Mouse (Mus musculus) hindbrain, postnatal 0 days (tissue): ENCODE measurements at regions not wholly inside any gene's neighbourhood (a gene's known extent, or its start where the extent isn't known, plus 50 kb on each side); places are given as distances from the start of the nearest gene placed in this dataset.

Source experiments
- ATAC-seq: fragments of 200-750 bp; cut with Nextera tagmentation; 2 replicates; pipeline ENCODE4 v1.8.0; 2017; ENCODE audit warnings: mild to moderate bottlenecking, moderate TSS enrichment, moderate library complexity
- DNase-seq: peaks from one replicate; pipeline ENCODE4 v3.0.0-alpha.2; 2015; ENCODE audit warnings: low spot score
- H3K27ac ChIP-seq: fragments of 300-500 bp; sonication (generic); 2 replicates; pipeline ENCODE4 v1.5.1; 2014; ENCODE audit warnings: mild to moderate bottlenecking
- H3K27me3 ChIP-seq: fragments of 300-500 bp; sonication (generic); 2 replicates; pipeline ENCODE4 v1.6.1; 2014; ENCODE audit warnings: low read length, mixed read lengths; ENCODE audit not compliant: insufficient read depth
- H3K36me3 ChIP-seq: fragments of 300-500 bp; sonication (generic); 2 replicates; pipeline ENCODE4 v1.6.1; 2014; ENCODE audit warnings: low read length, mixed read lengths; ENCODE audit not compliant: insufficient read depth
- H3K4me1 ChIP-seq: fragments of 300-500 bp; sonication (generic); 2 replicates; pipeline ENCODE4 v1.6.1; 2014; ENCODE audit warnings: antibody characterized with exemption, low read length, mixed read lengths; ENCODE audit not compliant: insufficient read depth
- H3K4me2 ChIP-seq: fragments of 300-500 bp; sonication (generic); 2 replicates; pipeline ENCODE4 v1.6.1; 2014; ENCODE audit warnings: low read depth, mild to moderate bottlenecking, low read length, moderate library complexity, mixed read lengths
- H3K4me3 ChIP-seq: fragments of 300-500 bp; sonication (generic); 2 replicates; pipeline ENCODE4 v1.5.1; 2014; ENCODE audit warnings: low read length
- H3K9ac ChIP-seq: fragments of 300-500 bp; sonication (generic); replicated peaks from 2 replicates; pipeline ENCODE4 v1.6.1; 2014; ENCODE audit warnings: mild to moderate bottlenecking, low read length, moderate library complexity, mixed read lengths
- H3K9me3 ChIP-seq: fragments of 300-500 bp; sonication (generic); 2 replicates; pipeline ENCODE4 v1.6.1; 2016; ENCODE audit warnings: low read length, mixed read lengths
- CTCF ChIP-seq: IDR thresholded peaks from 2 replicates; pipeline ENCODE4 v1.5.1; 2016; ENCODE audit warnings: antibody characterized with exemption, control low read depth, low read depth
- WGBS: fragments of 180-500 bp; shearing (Covaris S2); extraction: QIAGEN DNeasy Blood & Tissue Kit; methylation state at CpG from one replicate; pipeline ENCODE4 v1.1.7; 2014; 5-methylcytosine and 5-hydroxymethylcytosine counted together

GRCm38 (mm10) chr8:6954251-6954650 lies 1706.8 kb downstream of the Efnb2 start:
- no peak for ATAC-seq
- no peak overlapping the region for H3K4me2 ChIP-seq
- H3K27ac ChIP-seq, result no peak overlapping the region
- H3K4me1 ChIP-seq, result no peaks in the 10 kb centered on the region
- no peak for TF ChIP-seq CTCF
- H3K4me3 ChIP-seq, result no peak overlapping the region
- H3K36me3 ChIP-seq, result no peaks in the 10 kb centered on the region
- 69% methylated on average over 7 of the region's 7 CpGs for WGBS
- no peak for DNase-seq
- H3K9ac ChIP-seq, result no peak overlapping the region
- H3K9me3 ChIP-seq, result no peaks in the 10 kb centered on the region
- H3K27me3 ChIP-seq, result no peaks in the 10 kb centered on the region

- no peaks in the 10 kb centered on the region for H3K4me1 ChIP-seq
- no peak overlapping the region for H3K27ac ChIP-seq
- no peaks in the 10 kb centered on the region for H3K9me3 ChIP-seq
- no peak overlapping the region for H3K4me2 ChIP-seq
- H3K36me3 ChIP-seq, result no peaks in the 10 kb centered on the region
- no peak overlapping the region for H3K4me3 ChIP-seq
- TF ChIP-seq CTCF, result no peak
- H3K9ac ChIP-seq, result no peak overlapping the region
- H3K27me3 ChIP-seq, result no peaks in the 10 kb centered on the region
- no peak for DNase-seq
- WGBS, result 77% methylated on average over 1 of the region's 1 CpGs
- no peak for ATAC-seq
Observed at GRCm38 (mm10) chr8:6922467-6922866, 1738.6 kb downstream of the Efnb2 start.

GRCm38 (mm10) chr8:6907682-6908081 lies 1753.4 kb downstream of the Efnb2 start:
- Histone ChIP-seq H3K4me3 (no peak overlapping the region), H3K4me1 (no peaks in the 10 kb centered on the region), H3K9ac (no peak overlapping the region), H3K4me2 (no peak overlapping the region), H3K36me3 (no peaks in the 10 kb centered on the region), H3K9me3 (no peaks in the 10 kb centered on the region), H3K27me3 (no peaks in the 10 kb centered on the region), H3K27ac (no peak overlapping the region)
- DNase-seq (no peak), ATAC-seq (no peak)
- WGBS, result 83% methylated on average over 3 of the region's 3 CpGs
- TF ChIP-seq CTCF, result no peak

- Histone ChIP-seq H3K4me1 (no peaks in the 10 kb centered on the region), H3K4me2 (no peak overlapping the region), H3K27ac (no peak overlapping the region), H3K9me3 (no peaks in the 10 kb centered on the region), H3K4me3 (no peak overlapping the region), H3K36me3 (no peaks in the 10 kb centered on the region), H3K9ac (no peak overlapping the region), H3K27me3 (no peaks in the 10 kb centered on the region)
- WGBS, result 77% methylated on average over 1 of the region's 1 CpGs
- TF ChIP-seq CTCF, result no peak
- no peak for ATAC-seq
- no peak for DNase-seq
Observed at GRCm38 (mm10) chr8:6891456-6891855, 1769.6 kb downstream of the Efnb2 start.

GRCm38 (mm10) chr8:6886779-6887402 lies 1774.2 kb downstream of the Efnb2 start:
- Histone ChIP-seq H3K36me3 (no peaks in the 10 kb centered on the region), H3K27ac (no peak overlapping the region), H3K9ac (no peak overlapping the region), H3K9me3 (no peaks in the 10 kb centered on the region), H3K4me2 (no peak overlapping the region), H3K4me1 (no peaks in the 10 kb centered on the region), H3K27me3 (no peaks in the 10 kb centered on the region), H3K4me3 (no peak overlapping the region)
- ATAC-seq, result no peak
- TF ChIP-seq CTCF, result no peak
- no peak for DNase-seq
- WGBS, result 90% methylated on average over 5 of the region's 5 CpGs

- ATAC-seq, result no peak
- Histone ChIP-seq H3K27me3 (no peaks in the 10 kb centered on the region), H3K4me3 (no peak overlapping the region), H3K9me3 (no peaks in the 10 kb centered on the region), H3K27ac (no peak overlapping the region), H3K36me3 (no peaks in the 10 kb centered on the region), H3K9ac (no peak overlapping the region), H3K4me2 (no peak overlapping the region), H3K4me1 (no peaks in the 10 kb centered on the region)
- DNase-seq, result no peak
- no peak for TF ChIP-seq CTCF
Observed at GRCm38 (mm10) chr8:6884828-6885227, 1776.2 kb downstream of the Efnb2 start.

- Histone ChIP-seq H3K9me3 (no peaks in the 10 kb centered on the region), H3K27ac (no peak overlapping the region), H3K36me3 (no peaks in the 10 kb centered on the region), H3K9ac (no peak overlapping the region), H3K4me3 (no peak overlapping the region), H3K4me2 (no peak overlapping the region), H3K4me1 (no peaks in the 10 kb centered on the region), H3K27me3 (no peaks in the 10 kb centered on the region)
- 80% methylated on average over 4 of the region's 4 CpGs for WGBS
- no peak for TF ChIP-seq CTCF
- no peak for DNase-seq
- no peak for ATAC-seq
Observed at GRCm38 (mm10) chr8:6882626-6883025, 1777.5 kb upstream of the Slc10a2 start.
